Mouse (Mus musculus): ENCODE data around the gene Osgin1. TPM values are rescaled to one million over a fixed set of nuclear protein-coding genes. Genes with fewer than 3 reads are reported as not detected.
A peak's percentile ranks its signal among the peaks of the same experiment; 100 is the strongest.

The Osgin1 gene
- polyA plus RNA-seq, 1 experiment from 2014 or later: 41.2 TPM

- ATAC-seq (ENCODE audit: insufficient read depth): peak; percentile 5; the same call in 1 of the 2 replicates
- no peak overlapping the region for H3K9ac ChIP-seq
- peak overlapping the region; percentile 69 for H3K27ac ChIP-seq (replicated peaks)
Observed at GRCm38 (mm10) chr8:119424199-119424733, 9.7 kb upstream of the Osgin1 start.

GRCm38 (mm10) chr8:119424740-119425139, 9.2 kb upstream of the Osgin1 start:
- peak overlapping the region; percentile 39 for H3K4me2 ChIP-seq
- ATAC-seq (ENCODE audit: insufficient read depth): peak; percentile 17; the same call in 1 of the 2 replicates
- H3K4me3 ChIP-seq (replicated peaks): 0 out of 2 replicates have a peak overlapping the region, but pooled peaks have one; percentile 3
- H3K4me1 ChIP-seq (replicated peaks): peaks cover 84% of the 10 kb centered on the region
- no peaks in the 10 kb centered on the region for H3K36me3 ChIP-seq (replicated peaks)
- H3K27ac ChIP-seq (replicated peaks): peak overlapping the region; percentile 69
- H3K9me3 ChIP-seq (replicated peaks): no peaks in the 10 kb centered on the region
- no peak overlapping the region for H3K9ac ChIP-seq
- H3K27me3 ChIP-seq: no peaks in the 10 kb centered on the region
- WGBS (ENCODE audit: insufficient replicate concordance): 29% methylated on average over 10 of the region's 10 CpGs

More at GRCm38 (mm10) chr8:119424199-119424733, 9.7 kb upstream of the Osgin1 start:
- Histone ChIP-seq H3K4me2 (peak overlapping the region; percentile 39), H3K9me3 (replicated peaks) (no peaks in the 10 kb centered on the region), H3K4me3 (replicated peaks) (peak overlapping the region; percentile 22), H3K36me3 (replicated peaks) (no peaks in the 10 kb centered on the region), H3K4me1 (replicated peaks) (peaks cover 79% of the 10 kb centered on the region), H3K27me3 (no peaks in the 10 kb centered on the region)
- WGBS (ENCODE audit: insufficient replicate concordance): 38% methylated on average over 10 of the region's 10 CpGs

GRCm38 (mm10) chr8:119425533-119425932, 8.4 kb upstream of the Osgin1 start:
- Histone ChIP-seq H3K9ac (no peak overlapping the region), H3K36me3 (replicated peaks) (no peaks in the 10 kb centered on the region), H3K9me3 (replicated peaks) (no peaks in the 10 kb centered on the region), H3K27me3 (no peaks in the 10 kb centered on the region), H3K4me3 (replicated peaks) (no peak overlapping the region), H3K4me1 (replicated peaks) (peaks cover 84% of the 10 kb centered on the region), H3K27ac (replicated peaks) (peak overlapping the region; percentile 69), H3K4me2 (peak overlapping the region; percentile 39)
- WGBS (ENCODE audit: insufficient replicate concordance): 20% methylated on average over 10 of the region's 10 CpGs
- no peak for ATAC-seq (ENCODE audit: insufficient read depth)

GRCm38 (mm10) chr8:119426069-119426735, 7.7 kb upstream of the Osgin1 start:
- WGBS (ENCODE audit: insufficient replicate concordance): 42% methylated on average over 6 of the region's 6 CpGs
- no peak overlapping the region for H3K9ac ChIP-seq
- H3K4me3 ChIP-seq (replicated peaks): peak overlapping the region; percentile 8; the same call in 1 of the 2 replicates
- H3K4me1 ChIP-seq (replicated peaks): peaks cover 86% of the 10 kb centered on the region
- H3K27me3 ChIP-seq: no peaks in the 10 kb centered on the region
- H3K36me3 ChIP-seq (replicated peaks): no peaks in the 10 kb centered on the region
- peak overlapping the region; percentile 39 for H3K4me2 ChIP-seq
- peak overlapping the region; percentile 69 for H3K27ac ChIP-seq (replicated peaks)
- no peak for ATAC-seq (ENCODE audit: insufficient read depth)
- H3K9me3 ChIP-seq (replicated peaks): no peaks in the 10 kb centered on the region

- no peak overlapping the region for H3K27ac ChIP-seq (replicated peaks)
- peaks cover 82% of the 10 kb centered on the region for H3K4me1 ChIP-seq (replicated peaks)
- no peaks in the 10 kb centered on the region for H3K9me3 ChIP-seq (replicated peaks)
- H3K27me3 ChIP-seq: no peaks in the 10 kb centered on the region
- WGBS (ENCODE audit: insufficient replicate concordance): 65% methylated on average over 12 of the region's 12 CpGs
- ATAC-seq (ENCODE audit: insufficient read depth): no peak
- no peak overlapping the region for H3K9ac ChIP-seq
- H3K36me3 ChIP-seq (replicated peaks): no peaks in the 10 kb centered on the region
- no peak overlapping the region for H3K4me3 ChIP-seq (replicated peaks)
- no peak overlapping the region for H3K4me2 ChIP-seq
Observed at GRCm38 (mm10) chr8:119427634-119428349, 6.1 kb upstream of the Osgin1 start.

- Histone ChIP-seq H3K4me1 (replicated peaks) (peaks cover 81% of the 10 kb centered on the region), H3K9me3 (replicated peaks) (no peaks in the 10 kb centered on the region), H3K27ac (replicated peaks) (no peak overlapping the region), H3K9ac (no peak overlapping the region), H3K4me3 (replicated peaks) (no peak overlapping the region), H3K27me3 (no peaks in the 10 kb centered on the region), H3K36me3 (replicated peaks) (no peaks in the 10 kb centered on the region), H3K4me2 (no peak overlapping the region)
- ATAC-seq (ENCODE audit: insufficient read depth): no peak
- 60% methylated on average over 7 of the region's 7 CpGs for WGBS (ENCODE audit: insufficient replicate concordance)
Observed at GRCm38 (mm10) chr8:119428350-119428740, 5.6 kb upstream of the Osgin1 start.

GRCm38 (mm10) chr8:119428766-119429327, 5.1 kb upstream of the Osgin1 start:
- no peak overlapping the region for H3K4me3 ChIP-seq (replicated peaks)
- no peak for ATAC-seq (ENCODE audit: insufficient read depth)
- H3K36me3 ChIP-seq (replicated peaks): no peaks in the 10 kb centered on the region
- peaks cover 81% of the 10 kb centered on the region for H3K4me1 ChIP-seq (replicated peaks)
- H3K9me3 ChIP-seq (replicated peaks): no peaks in the 10 kb centered on the region
- H3K4me2 ChIP-seq: no peak overlapping the region
- peak overlapping the region; percentile 14; the same call in 1 of the 2 replicates for H3K27ac ChIP-seq (replicated peaks)
- no peak overlapping the region for H3K9ac ChIP-seq
- no peaks in the 10 kb centered on the region for H3K27me3 ChIP-seq
- 45% methylated on average over 5 of the region's 5 CpGs for WGBS (ENCODE audit: insufficient replicate concordance)

- Histone ChIP-seq H3K4me1 (replicated peaks) (peaks cover 80% of the 10 kb centered on the region), H3K27me3 (no peaks in the 10 kb centered on the region), H3K36me3 (replicated peaks) (no peaks in the 10 kb centered on the region), H3K4me2 (no peak overlapping the region), H3K4me3 (replicated peaks) (no peak overlapping the region), H3K9me3 (replicated peaks) (no peaks in the 10 kb centered on the region), H3K9ac (no peak overlapping the region), H3K27ac (replicated peaks) (peak overlapping the region; percentile 35; the same call in 1 of the 2 replicates)
- no peak for ATAC-seq (ENCODE audit: insufficient read depth)
- WGBS (ENCODE audit: insufficient replicate concordance): 61% methylated on average over 3 of the region's 3 CpGs
Observed at GRCm38 (mm10) chr8:119429552-119429951, 4.4 kb upstream of the Osgin1 start.

GRCm38 (mm10) chr8:119430250-119430649, 3.7 kb upstream of the Osgin1 start:
- 55% methylated on average over 8 of the region's 8 CpGs for WGBS (ENCODE audit: insufficient replicate concordance)
- peak; percentile 45 for ATAC-seq (ENCODE audit: insufficient read depth)
- Histone ChIP-seq H3K27me3 (no peaks in the 10 kb centered on the region), H3K36me3 (replicated peaks) (no peaks in the 10 kb centered on the region), H3K9ac (no peak overlapping the region), H3K4me3 (replicated peaks) (no peak overlapping the region), H3K9me3 (replicated peaks) (no peaks in the 10 kb centered on the region), H3K27ac (replicated peaks) (peak overlapping the region; percentile 48; the same call in 1 of the 2 replicates), H3K4me1 (replicated peaks) (peaks cover 79% of the 10 kb centered on the region), H3K4me2 (no peak overlapping the region)

- Histone ChIP-seq H3K27ac (replicated peaks) (peak overlapping the region; percentile 48; the same call in 1 of the 2 replicates), H3K4me3 (replicated peaks) (no peak overlapping the region), H3K9ac (no peak overlapping the region), H3K4me1 (replicated peaks) (peaks cover 78% of the 10 kb centered on the region), H3K27me3 (no peaks in the 10 kb centered on the region), H3K9me3 (replicated peaks) (no peaks in the 10 kb centered on the region), H3K36me3 (replicated peaks) (no peaks in the 10 kb centered on the region), H3K4me2 (no peak overlapping the region)
- 67% methylated on average over 7 of the region's 7 CpGs for WGBS (ENCODE audit: insufficient replicate concordance)
- no peak for ATAC-seq (ENCODE audit: insufficient read depth)
Observed at GRCm38 (mm10) chr8:119430690-119431089, 3.2 kb upstream of the Osgin1 start.

GRCm38 (mm10) chr8:119432372-119432771, 1.6 kb upstream of the Osgin1 start:
- no peaks in the 10 kb centered on the region for H3K9me3 ChIP-seq (replicated peaks)
- no peaks in the 10 kb centered on the region for H3K27me3 ChIP-seq
- ATAC-seq (ENCODE audit: insufficient read depth): peak; percentile 70
- no peak overlapping the region for H3K9ac ChIP-seq
- peak overlapping the region; percentile 80 for H3K27ac ChIP-seq (replicated peaks)
- no peak overlapping the region for H3K4me3 ChIP-seq (replicated peaks)
- 55% methylated on average over 3 of the region's 3 CpGs for WGBS (ENCODE audit: insufficient replicate concordance)
- peak overlapping the region; percentile 23; the same call in 1 of the 2 replicates for H3K4me2 ChIP-seq
- peaks cover 81% of the 10 kb centered on the region for H3K4me1 ChIP-seq (replicated peaks)
- no peaks in the 10 kb centered on the region for H3K36me3 ChIP-seq (replicated peaks)
